Mouse (Mus musculus) stomach, postnatal 0 days (tissue): Measurements from ENCODE around the gene N4bp1. TPM values are rescaled to one million over a fixed set of nuclear protein-coding genes. Genes with fewer than 3 reads are reported as not detected.

Experiments used
- ATAC-seq: fragments of 200-750 bp; cut with Nextera tagmentation; 2 replicates; pipeline ENCODE4 v1.8.0; 2017; ENCODE audit not compliant: low FRiP score, low TSS enrichment
- DNase-seq: peaks from one replicate; pipeline ENCODE4 v3.0.0-alpha.2; 2016; ENCODE audit warnings: low spot score
- H3K27ac ChIP-seq: fragments of 300-500 bp; sonication (generic); replicated peaks from 2 replicates; pipeline ENCODE4 v1.5.1; 2014; ENCODE audit warnings: mild to moderate bottlenecking, control low read depth
- H3K27me3 ChIP-seq: fragments of 300-500 bp; sonication (generic); 2 replicates; pipeline ENCODE4 v1.6.1; 2014; ENCODE audit warnings: low read length; ENCODE audit not compliant: control insufficient read depth, insufficient read depth
- H3K36me3 ChIP-seq: fragments of 300-500 bp; sonication (generic); 2 replicates; pipeline ENCODE4 v1.6.1; 2014; ENCODE audit warnings: low read length, mixed read lengths; ENCODE audit not compliant: control insufficient read depth, insufficient read depth
- H3K4me1 ChIP-seq: fragments of 300-500 bp; sonication (generic); replicated peaks from 2 replicates; pipeline ENCODE4 v1.6.1; 2014; ENCODE audit warnings: antibody characterized with exemption; ENCODE audit not compliant: control insufficient read depth, insufficient read depth
- H3K4me2 ChIP-seq: fragments of 300-500 bp; sonication (generic); replicated peaks from 2 replicates; pipeline ENCODE4 v1.6.1; 2014; ENCODE audit warnings: low read depth, mild to moderate bottlenecking, control low read depth, moderate library complexity
- H3K4me3 ChIP-seq: fragments of 300-500 bp; sonication (generic); 2 replicates; pipeline ENCODE4 v1.5.1; 2014; ENCODE audit warnings: low read depth, low read length, control low read depth
- H3K9ac ChIP-seq: fragments of 300-500 bp; sonication (generic); 2 replicates; pipeline ENCODE4 v1.6.1; 2014; ENCODE audit warnings: mild to moderate bottlenecking, low read length, control low read depth, mixed read lengths
- H3K9me3 ChIP-seq: fragments of 300-500 bp; sonication (generic); 2 replicates; pipeline ENCODE4 v1.6.1; 2016; ENCODE audit warnings: low read length; ENCODE audit not compliant: control insufficient read depth
- CTCF ChIP-seq: IDR thresholded peaks from 2 replicates; pipeline ENCODE4 v1.5.1; 2016; ENCODE audit warnings: antibody characterized with exemption, low read depth, mild to moderate bottlenecking, moderate library complexity
- EP300 ChIP-seq: optimal IDR thresholded peaks from 2 replicates; pipeline ENCODE3; 2016; ENCODE audit warnings: antibody characterized with exemption
- WGBS: fragments of 180-500 bp; shearing (Covaris S2); extraction: QIAGEN DNeasy Blood & Tissue Kit; methylation state at CpG from one replicate; pipeline ENCODE4 v1.1.7; 2014; 5-methylcytosine and 5-hydroxymethylcytosine counted together
- polyA plus RNA-seq: library from polyadenylated mRNA; unstranded; fragments of >200 nt; fragmentation: Nextera tagmentation; extraction: Ambion mirVana; gene quantifications from 2 replicates; pipeline ENCODE4 v1.2.1, GENCODE M21; 2015

Gene N4bp1
- 6.5 and 6.6 TPM in 2 replicates for polyA plus RNA-seq

GRCm38 (mm10) chr8:86884489-86885463 is at the start of gene N4bp1:
TSS of gene N4bp1 (minus strand) at chr8:86885258.
- DNase-seq (peak; percentile 93), ATAC-seq (peak; percentile 83)
- under 1% methylated on average over 97 of the region's 119 CpGs for WGBS
- H3K9me3 ChIP-seq: no peaks in the 10 kb centered on the region
- TF ChIP-seq EP300: no peak
- no peak for TF ChIP-seq CTCF
- H3K27me3 ChIP-seq: no peaks in the 10 kb centered on the region
- H3K4me2 ChIP-seq: peak within 1 kb of the TSS; percentile 79
- H3K9ac ChIP-seq: peak within 1 kb of the TSS; percentile 87
- no peaks in the 10 kb centered on the region for H3K36me3 ChIP-seq
- peak within 1 kb of the TSS; percentile 96 for H3K27ac ChIP-seq
- peak within 1 kb of the TSS; percentile 96 for H3K4me3 ChIP-seq
- 0 out of 2 replicates have a peak, but pooled peaks cover 2% of the 10 kb centered on the region for H3K4me1 ChIP-seq

DNA sequence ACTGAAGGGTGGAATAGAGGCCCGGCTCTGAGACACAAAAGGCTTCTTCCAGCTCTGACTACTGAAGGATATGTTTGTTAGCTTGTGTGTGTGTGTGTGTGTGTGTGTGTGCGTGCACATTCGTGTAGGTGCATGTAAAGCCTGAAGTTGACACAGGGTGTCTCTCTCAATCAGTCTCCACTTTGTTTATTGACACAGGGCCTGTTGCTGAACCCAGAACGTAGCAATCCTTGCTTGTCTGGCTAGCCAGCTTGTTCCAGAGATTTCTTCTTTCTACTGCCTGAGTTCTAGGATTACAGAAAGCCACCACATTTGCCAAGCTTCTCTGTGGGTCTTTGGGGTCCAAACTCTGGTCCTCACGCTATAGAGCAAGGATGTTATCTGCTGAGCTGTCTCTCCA is 49.8 kb upstream of the N4bp1 start:
- no peak for ATAC-seq
- Histone ChIP-seq H3K9me3 (no peaks in the 10 kb centered on the region), H3K27ac (no peak overlapping the region), H3K4me1 (no peaks in the 10 kb centered on the region), H3K9ac (no peak overlapping the region), H3K4me3 (no peak overlapping the region), H3K27me3 (no peaks in the 10 kb centered on the region), H3K36me3 (no peaks in the 10 kb centered on the region), H3K4me2 (no peak overlapping the region)
- DNase-seq: no peak
- 57% methylated on average over 5 of the region's 5 CpGs for WGBS
- TF ChIP-seq CTCF (no peak), EP300 (no peak)

- TF ChIP-seq EP300: no peak
- no peak for TF ChIP-seq CTCF
- 51% methylated on average over 13 of the region's 13 CpGs for WGBS
Measured at GRCm38 (mm10) chr8:86934393-86934792, 49.3 kb upstream of the N4bp1 start.

GRCm38 (mm10) chr8:86933898-86934297 is 48.8 kb upstream of the N4bp1 start:
- TF ChIP-seq EP300 (no peak), CTCF (peak; percentile 85)
- Histone ChIP-seq H3K9me3 (no peaks in the 10 kb centered on the region), H3K4me1 (no peaks in the 10 kb centered on the region), H3K27me3 (no peaks in the 10 kb centered on the region), H3K27ac (no peak overlapping the region), H3K4me3 (no peak overlapping the region), H3K4me2 (no peak overlapping the region), H3K9ac (no peak overlapping the region), H3K36me3 (no peaks in the 10 kb centered on the region)
- DNase-seq (peak; percentile 31), ATAC-seq (no peak)
- 14% methylated on average over 9 of the region's 9 CpGs for WGBS

More at GRCm38 (mm10) chr8:86934393-86934792, 49.3 kb upstream of the N4bp1 start:
- no peak overlapping the region for H3K27ac ChIP-seq
- no peaks in the 10 kb centered on the region for H3K27me3 ChIP-seq
- no peak overlapping the region for H3K9ac ChIP-seq
- H3K4me3 ChIP-seq: no peak overlapping the region
- H3K4me1 ChIP-seq: no peaks in the 10 kb centered on the region
- no peak overlapping the region for H3K4me2 ChIP-seq
- no peak for ATAC-seq
- no peak for DNase-seq
- H3K36me3 ChIP-seq: no peaks in the 10 kb centered on the region
- no peaks in the 10 kb centered on the region for H3K9me3 ChIP-seq

DNA sequence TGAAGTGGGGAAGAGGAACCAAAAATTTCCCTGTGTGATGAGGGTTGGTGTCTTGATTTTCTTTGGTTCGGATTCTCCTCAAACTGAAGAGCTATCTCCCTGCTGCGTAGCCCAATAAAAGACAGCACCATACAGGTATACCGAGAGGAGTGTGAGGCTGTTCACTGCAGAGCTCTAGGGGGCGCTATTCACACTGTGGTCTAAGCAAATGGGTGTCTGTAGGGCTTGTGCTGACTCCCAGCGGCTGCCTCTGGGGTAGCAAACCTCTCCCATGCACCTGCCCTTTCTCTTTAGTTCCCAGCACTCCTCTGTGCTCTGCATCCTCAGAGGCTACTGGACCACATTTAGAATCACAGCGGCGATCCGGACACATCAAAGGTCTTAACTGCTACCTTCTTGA is 41.2 kb upstream of the N4bp1 start:
- Histone ChIP-seq H3K4me2 (no peak overlapping the region), H3K36me3 (no peaks in the 10 kb centered on the region), H3K4me3 (no peak overlapping the region), H3K4me1 (no peaks in the 10 kb centered on the region), H3K27me3 (no peaks in the 10 kb centered on the region), H3K9ac (no peak overlapping the region), H3K9me3 (no peaks in the 10 kb centered on the region), H3K27ac (no peak overlapping the region)
- DNase-seq (no peak), ATAC-seq (no peak)
- TF ChIP-seq CTCF: peak; percentile 32; the same call in 1 of the 2 replicates
- no peak for TF ChIP-seq EP300
- WGBS: 57% methylated on average over 8 of the region's 8 CpGs

- no peaks in the 10 kb centered on the region for H3K4me1 ChIP-seq
- H3K27me3 ChIP-seq: no peaks in the 10 kb centered on the region
- H3K27ac ChIP-seq: no peak overlapping the region
- TF ChIP-seq CTCF (no peak), EP300 (no peak)
- H3K36me3 ChIP-seq: no peaks in the 10 kb centered on the region
- ATAC-seq (no peak), DNase-seq (no peak)
- no peak overlapping the region for H3K4me3 ChIP-seq
- WGBS: 62% methylated on average over 5 of the region's 5 CpGs
- H3K4me2 ChIP-seq: no peak overlapping the region
- no peak overlapping the region for H3K9ac ChIP-seq
- H3K9me3 ChIP-seq: no peaks in the 10 kb centered on the region
Measured at GRCm38 (mm10) chr8:86923219-86923835, 38.3 kb upstream of the N4bp1 start.
